Mouse (Mus musculus): ENCODE data around the gene Pttg1ip. TPM values are rescaled to one million over a fixed set of nuclear protein-coding genes. Genes with fewer than 3 reads are reported as not detected.

Pttg1ip gene
- polyA plus RNA-seq, 1 experiment from 2014 or later = 57.8 TPM

GRCm38 (mm10) chr10:77634016-77634415 lies 52.5 kb downstream of the Pttg1ip start:
- Histone ChIP-seq H3K4me2 (no peak overlapping the region), H3K27me3 (no peaks in the 10 kb centered on the region), H3K9ac (no peak overlapping the region), H3K27ac (no peak overlapping the region), H3K36me3 (ENCODE audit: poor library complexity, severe bottlenecking) (peaks cover 72% of the 10 kb centered on the region), H3K9me3 (replicated peaks) (no peaks in the 10 kb centered on the region), H3K4me1 (peaks cover 7% of the 10 kb centered on the region), H3K4me3 (no peak overlapping the region)
- no peak for ATAC-seq
- WGBS = 84% methylated on average over 6 of the region's 6 CpGs

GRCm38 (mm10) chr10:77634452-77635231 lies 53.1 kb downstream of the Pttg1ip start:
- no peak for ATAC-seq
- Histone ChIP-seq H3K4me3 (no peak overlapping the region), H3K4me2 (no peak overlapping the region), H3K36me3 (ENCODE audit: poor library complexity, severe bottlenecking) (peaks cover 75% of the 10 kb centered on the region), H3K27ac (no peak overlapping the region), H3K4me1 (peaks cover 9% of the 10 kb centered on the region), H3K9ac (no peak overlapping the region), H3K27me3 (no peaks in the 10 kb centered on the region), H3K9me3 (replicated peaks) (no peaks in the 10 kb centered on the region)
- WGBS = 63% methylated on average over 13 of the region's 13 CpGs

GRCm38 (mm10) chr10:77636234-77636922 lies 54.9 kb downstream of the Pttg1ip start:
- H3K4me3 ChIP-seq = no peak overlapping the region
- WGBS = 94% methylated on average over 7 of the region's 7 CpGs
- no peak overlapping the region for H3K27ac ChIP-seq
- H3K9me3 ChIP-seq (replicated peaks) = no peaks in the 10 kb centered on the region
- H3K27me3 ChIP-seq = no peaks in the 10 kb centered on the region
- peaks cover 6% of the 10 kb centered on the region for H3K4me1 ChIP-seq
- peaks cover 87% of the 10 kb centered on the region for H3K36me3 ChIP-seq (ENCODE audit: poor library complexity, severe bottlenecking)
- no peak overlapping the region for H3K4me2 ChIP-seq
- H3K9ac ChIP-seq = no peak overlapping the region
- ATAC-seq = no peak

GRCm38 (mm10) chr10:77638956-77639355 lies 57.4 kb downstream of the Pttg1ip start:
- Histone ChIP-seq H3K9me3 (replicated peaks) (no peaks in the 10 kb centered on the region), H3K36me3 (ENCODE audit: poor library complexity, severe bottlenecking) (peaks cover 87% of the 10 kb centered on the region), H3K27ac (no peak overlapping the region), H3K4me1 (peaks cover 6% of the 10 kb centered on the region), H3K9ac (no peak overlapping the region), H3K27me3 (no peaks in the 10 kb centered on the region), H3K4me3 (no peak overlapping the region), H3K4me2 (no peak overlapping the region)
- 79% methylated on average over 6 of the region's 6 CpGs for WGBS
- no peak for ATAC-seq

GRCm38 (mm10) chr10:77643160-77643559 lies 61.6 kb downstream of the Pttg1ip start:
- WGBS = 85% methylated on average over 7 of the region's 7 CpGs
- Histone ChIP-seq H3K4me3 (no peak overlapping the region), H3K9me3 (replicated peaks) (no peaks in the 10 kb centered on the region), H3K4me2 (no peak overlapping the region), H3K27ac (no peak overlapping the region), H3K27me3 (no peaks in the 10 kb centered on the region), H3K9ac (no peak overlapping the region), H3K36me3 (ENCODE audit: poor library complexity, severe bottlenecking) (peaks cover 86% of the 10 kb centered on the region), H3K4me1 (peaks cover 6% of the 10 kb centered on the region)
- no peak for ATAC-seq

GRCm38 (mm10) chr10:77645571-77645970 lies 64.1 kb downstream of the Pttg1ip start:
- H3K9ac ChIP-seq = no peak overlapping the region
- no peaks in the 10 kb centered on the region for H3K4me1 ChIP-seq
- no peaks in the 10 kb centered on the region for H3K27me3 ChIP-seq
- H3K9me3 ChIP-seq (replicated peaks) = no peaks in the 10 kb centered on the region
- 90% methylated on average over 5 of the region's 5 CpGs for WGBS
- peaks cover 67% of the 10 kb centered on the region for H3K36me3 ChIP-seq (ENCODE audit: poor library complexity, severe bottlenecking)
- no peak overlapping the region for H3K27ac ChIP-seq
- H3K4me2 ChIP-seq = no peak overlapping the region
- ATAC-seq = no peak
- no peak overlapping the region for H3K4me3 ChIP-seq

GRCm38 (mm10) chr10:77647461-77647860 lies 65.9 kb downstream of the Pttg1ip start:
- Histone ChIP-seq H3K4me3 (no peak overlapping the region), H3K4me2 (no peak overlapping the region), H3K27ac (peak overlapping the region; percentile 25; the same call in 1 of the 2 replicates), H3K9me3 (replicated peaks) (no peaks in the 10 kb centered on the region), H3K27me3 (no peaks in the 10 kb centered on the region), H3K9ac (no peak overlapping the region), H3K4me1 (no peaks in the 10 kb centered on the region), H3K36me3 (ENCODE audit: poor library complexity, severe bottlenecking) (peaks cover 50% of the 10 kb centered on the region)
- ATAC-seq = no peak
- 81% methylated on average over 1 of the region's 1 CpGs for WGBS

- no peak overlapping the region for H3K4me3 ChIP-seq
- H3K4me2 ChIP-seq = no peak overlapping the region
- no peaks in the 10 kb centered on the region for H3K4me1 ChIP-seq
- no peak overlapping the region for H3K9ac ChIP-seq
- H3K27ac ChIP-seq = no peak overlapping the region
- WGBS = 82% methylated on average over 8 of the region's 8 CpGs
- H3K36me3 ChIP-seq (ENCODE audit: poor library complexity, severe bottlenecking) = peaks cover 46% of the 10 kb centered on the region
- ATAC-seq = no peak
- H3K27me3 ChIP-seq = no peaks in the 10 kb centered on the region
- H3K9me3 ChIP-seq (replicated peaks) = no peaks in the 10 kb centered on the region
These were observed 66.4 kb downstream of the Pttg1ip start for GRCm38 (mm10) chr10:77647901-77648300.

MicroRNA genes within 50 kb of the gene (microRNA counts, 519-probe panel; counts per million panel counts)
- 177 counts per million, percentile 53 among the panel's probes with 10 or more counts for microRNA mmu-miR-1930

Small RNAs within 50 kb of the gene (microRNA-seq; reads per million reads assigned to microRNA genes)
- gene Mir1930 = 21.2 reads per million, percentile 31 among the genes with 10 or more reads in this experiment

Other genes starting within 250 kb of the Pttg1ip start
- 7.9 and 8.8 TPM in 2 replicates for gene Adarb1, start 163.4 kb upstream of the Pttg1ip start, polyA plus RNA-seq (2015; fragmentation: Nextera tagmentation; extraction: Ambion mirVana)
- gene Fam207a, start 65.9 kb upstream of the Pttg1ip start, polyA plus RNA-seq (2015; fragmentation: Nextera tagmentation; extraction: Ambion mirVana) = 37.5 and 38.7 TPM in 2 replicates
- gene Itgb2, start 51.5 kb upstream of the Pttg1ip start, polyA plus RNA-seq (2015; fragmentation: Nextera tagmentation; extraction: Ambion mirVana) = 0.34 and 0.37 TPM in 2 replicates
- gene Sumo3, start 24.4 kb downstream of the Pttg1ip start, polyA plus RNA-seq (2015; fragmentation: Nextera tagmentation; extraction: Ambion mirVana) = 329 and 347 TPM in 2 replicates
- 2.3 TPM in 1 of 2 replicates, not detected in the other for gene Gm49325, start 24.5 kb downstream of the Pttg1ip start, polyA plus RNA-seq (2015; fragmentation: Nextera tagmentation; extraction: Ambion mirVana)
- gene Ube2g2, start 40.6 kb downstream of the Pttg1ip start, polyA plus RNA-seq (2015; fragmentation: Nextera tagmentation; extraction: Ambion mirVana) = 103 and 115 TPM in 2 replicates
- gene Tspear, start 104.8 kb downstream of the Pttg1ip start, polyA plus RNA-seq (2015; fragmentation: Nextera tagmentation; extraction: Ambion mirVana) = 0.64 and 0.65 TPM in 2 replicates
- gene Gm19402, start 109.0 kb downstream of the Pttg1ip start, polyA plus RNA-seq (2015; fragmentation: Nextera tagmentation; extraction: Ambion mirVana) = not detected in 2 replicates
- gene Gm9508, start 115.5 kb downstream of the Pttg1ip start, polyA plus RNA-seq (2015; fragmentation: Nextera tagmentation; extraction: Ambion mirVana) = not detected in 2 replicates
- gene Gm10272, start 124.9 kb downstream of the Pttg1ip start, polyA plus RNA-seq (2015; fragmentation: Nextera tagmentation; extraction: Ambion mirVana) = not detected in 2 replicates
- not detected in 2 replicates for gene Gm10024, start 129.7 kb downstream of the Pttg1ip start, polyA plus RNA-seq (2015; fragmentation: Nextera tagmentation; extraction: Ambion mirVana)
- gene Gm10142, start 134.1 kb downstream of the Pttg1ip start, polyA plus RNA-seq (2015; fragmentation: Nextera tagmentation; extraction: Ambion mirVana) = not detected in 2 replicates
- gene Krtap12-1, start 138.9 kb downstream of the Pttg1ip start, polyA plus RNA-seq (2015; fragmentation: Nextera tagmentation; extraction: Ambion mirVana) = not detected in 2 replicates
- not detected in 2 replicates for gene Gm10100, start 144.8 kb downstream of the Pttg1ip start, polyA plus RNA-seq (2015; fragmentation: Nextera tagmentation; extraction: Ambion mirVana)
- gene Gm18596, start 160.9 kb downstream of the Pttg1ip start, polyA plus RNA-seq (2015; fragmentation: Nextera tagmentation; extraction: Ambion mirVana) = not detected in 2 replicates
- not detected in 2 replicates for gene Gm9736, start 169.6 kb downstream of the Pttg1ip start, polyA plus RNA-seq (2015; fragmentation: Nextera tagmentation; extraction: Ambion mirVana)
- not detected in 2 replicates for gene Gm3233, start 178.0 kb downstream of the Pttg1ip start, polyA plus RNA-seq (2015; fragmentation: Nextera tagmentation; extraction: Ambion mirVana)
- gene Gm3238, start 189.6 kb downstream of the Pttg1ip start, polyA plus RNA-seq (2015; fragmentation: Nextera tagmentation; extraction: Ambion mirVana) = not detected in 2 replicates
- gene Gm7138, start 195.2 kb downstream of the Pttg1ip start, polyA plus RNA-seq (2015; fragmentation: Nextera tagmentation; extraction: Ambion mirVana) = not detected in 2 replicates
- not detected in 2 replicates for gene Gm3250, start 200.8 kb downstream of the Pttg1ip start, polyA plus RNA-seq (2015; fragmentation: Nextera tagmentation; extraction: Ambion mirVana)
- gene Gm7137, start 206.5 kb downstream of the Pttg1ip start, polyA plus RNA-seq (2015; fragmentation: Nextera tagmentation; extraction: Ambion mirVana) = not detected in 2 replicates
- not detected in 2 replicates for gene Gm9639, start 213.4 kb downstream of the Pttg1ip start, polyA plus RNA-seq (2015; fragmentation: Nextera tagmentation; extraction: Ambion mirVana)
- gene Gm19668, start 217.4 kb downstream of the Pttg1ip start, polyA plus RNA-seq (2015; fragmentation: Nextera tagmentation; extraction: Ambion mirVana) = not detected in 2 replicates
- not detected in 2 replicates for gene Gm9507, start 230.1 kb downstream of the Pttg1ip start, polyA plus RNA-seq (2015; fragmentation: Nextera tagmentation; extraction: Ambion mirVana)
- not detected in 2 replicates for gene Gm2696, start 233.0 kb downstream of the Pttg1ip start, polyA plus RNA-seq (2015; fragmentation: Nextera tagmentation; extraction: Ambion mirVana)
- not detected in 2 replicates for gene Krtap10-4, start 245.4 kb downstream of the Pttg1ip start, polyA plus RNA-seq (2015; fragmentation: Nextera tagmentation; extraction: Ambion mirVana)